Mouse (Mus musculus) testis, postnatal 10 days (tissue): ENCODE measurements at regions not wholly inside any gene's neighbourhood (a gene's known extent, or its start where the extent isn't known, plus 50 kb on each side); places are given as distances from the start of the nearest gene placed in this dataset.

Experiments
- DNase-seq: peaks from one replicate; pipeline ENCODE4 v3.0.0; 2021; ENCODE audit warnings: low spot score

DNA sequence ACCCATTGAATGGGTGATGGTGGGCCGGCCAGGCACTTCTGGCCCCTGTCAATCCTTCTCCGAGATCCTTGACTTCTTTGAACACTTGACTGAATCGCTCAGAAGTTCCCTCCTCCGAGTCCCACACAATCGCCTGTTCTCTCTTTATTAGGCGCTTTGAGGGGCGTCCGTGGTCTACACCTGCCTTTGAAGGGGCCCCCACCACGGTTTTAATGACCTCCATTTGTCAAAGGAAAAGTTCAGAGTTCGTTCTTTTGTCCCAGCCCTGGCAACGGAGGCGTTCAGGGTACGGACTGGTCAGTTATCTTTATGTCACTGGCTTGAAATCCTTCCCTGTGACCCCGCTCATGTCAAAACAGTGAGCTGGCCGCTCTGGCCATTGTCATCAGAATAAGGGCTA is 74.3 kb upstream of the Irx3 start:
- no peak for DNase-seq

DNA sequence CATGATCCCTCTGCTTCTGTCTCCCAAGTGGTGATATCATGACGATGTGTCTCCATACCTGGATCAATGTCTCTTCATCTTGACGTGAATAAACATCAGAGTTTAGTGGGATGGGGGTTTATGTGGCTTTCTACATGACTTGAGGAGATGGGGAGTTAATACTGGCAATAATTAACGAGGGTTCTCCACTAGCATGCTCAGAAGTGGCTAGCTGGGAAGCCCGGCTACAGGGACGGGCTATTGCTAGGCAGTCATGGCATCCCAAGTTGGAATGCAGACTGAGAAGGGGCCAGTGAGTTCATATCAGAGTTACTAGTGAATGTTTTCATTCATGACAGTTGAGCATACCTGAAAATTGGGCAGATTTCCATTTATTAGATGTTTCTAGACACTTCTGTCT is 71.4 kb upstream of the Irx3 start:
- DNase-seq: no peak

DNA sequence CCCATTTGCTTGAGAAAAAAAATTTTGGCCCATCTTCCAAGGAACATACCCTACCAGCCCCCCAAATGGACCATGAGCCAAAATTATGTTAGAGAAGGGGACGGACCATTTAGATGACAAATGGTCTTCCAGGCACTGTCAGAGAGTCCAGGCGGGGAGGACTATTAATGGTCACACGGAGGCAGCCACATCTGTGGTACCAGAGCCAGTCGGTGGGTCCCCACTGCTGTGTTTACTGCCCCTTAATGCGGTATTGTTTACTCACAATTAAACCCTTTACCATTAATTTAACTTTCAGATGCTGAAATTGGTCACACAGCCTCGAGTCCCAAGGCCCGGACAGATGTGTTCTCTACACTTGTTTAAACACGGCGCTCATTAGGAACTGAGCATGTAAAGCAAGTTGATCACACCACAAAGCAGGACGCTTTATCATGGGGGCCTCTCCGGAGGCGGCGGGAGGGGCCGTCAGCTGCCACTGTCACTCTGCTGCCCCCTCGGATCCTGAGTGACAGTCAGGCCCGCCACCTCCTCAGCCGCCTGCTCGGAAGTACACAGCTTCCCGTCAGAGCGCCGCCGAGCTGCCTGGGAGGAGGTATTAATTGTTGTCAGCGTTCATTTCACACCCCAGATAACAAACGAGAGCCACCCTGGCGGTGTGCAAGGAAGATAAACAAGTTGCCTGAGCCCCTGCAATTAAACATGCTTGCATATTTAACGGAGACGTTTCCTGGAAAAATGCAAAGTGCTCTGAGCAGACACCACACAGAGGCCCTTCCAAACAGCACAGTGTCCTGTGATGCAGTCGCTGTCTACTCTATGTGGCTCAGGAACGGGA is 70.6 kb upstream of the Irx3 start:
- no peak for DNase-seq

GRCm38 (mm10) chr8:91867069-91867468 is 65.2 kb upstream of the Irx3 start:
- DNase-seq: no peak

DNA sequence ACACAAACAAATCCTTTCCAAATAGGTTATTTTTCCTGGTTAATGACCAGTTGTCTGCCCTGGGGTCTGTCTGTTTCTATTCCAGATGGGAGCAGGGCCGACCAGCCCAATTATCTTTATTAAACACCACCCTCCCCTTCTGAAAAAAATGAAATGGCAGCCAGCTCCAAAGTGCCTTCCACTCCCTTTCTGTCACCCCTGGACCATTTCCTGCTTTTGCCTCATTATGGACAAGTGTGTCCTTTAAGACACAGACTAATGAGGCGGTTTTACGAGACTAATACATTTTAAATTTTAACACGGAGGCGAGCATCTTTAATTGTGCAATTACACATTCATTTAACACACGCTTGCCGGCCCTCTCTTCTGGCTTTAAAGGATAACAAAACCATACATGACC is 64.2 kb upstream of the Irx3 start:
- no peak for DNase-seq

GRCm38 (mm10) chr8:91865361-91865760 is 63.5 kb upstream of the Irx3 start:
- no peak for DNase-seq

DNA sequence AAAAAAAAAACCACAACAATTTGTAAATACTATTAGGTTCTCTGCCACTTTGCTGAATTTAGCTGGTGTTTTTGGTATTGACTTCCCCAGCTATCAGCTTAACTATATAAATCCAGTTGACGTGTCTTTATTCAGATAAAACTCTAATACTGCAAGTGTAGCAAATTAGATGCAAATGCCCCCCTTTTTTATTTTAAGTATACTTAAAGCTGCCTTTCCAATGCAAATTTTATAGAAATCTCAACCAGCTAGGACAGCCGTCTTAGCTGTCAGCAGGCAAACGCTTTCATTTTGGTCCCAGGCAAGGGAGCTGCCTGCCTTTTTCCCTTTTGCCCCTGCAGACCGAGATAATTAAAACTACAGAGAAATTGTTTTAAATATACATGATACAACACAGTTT is 61.6 kb upstream of the Irx3 start:
- DNase-seq: no peak

- DNase-seq: no peak
Observed at GRCm38 (mm10) chr8:91855881-91856280, 54.0 kb upstream of the Irx3 start.

DNA sequence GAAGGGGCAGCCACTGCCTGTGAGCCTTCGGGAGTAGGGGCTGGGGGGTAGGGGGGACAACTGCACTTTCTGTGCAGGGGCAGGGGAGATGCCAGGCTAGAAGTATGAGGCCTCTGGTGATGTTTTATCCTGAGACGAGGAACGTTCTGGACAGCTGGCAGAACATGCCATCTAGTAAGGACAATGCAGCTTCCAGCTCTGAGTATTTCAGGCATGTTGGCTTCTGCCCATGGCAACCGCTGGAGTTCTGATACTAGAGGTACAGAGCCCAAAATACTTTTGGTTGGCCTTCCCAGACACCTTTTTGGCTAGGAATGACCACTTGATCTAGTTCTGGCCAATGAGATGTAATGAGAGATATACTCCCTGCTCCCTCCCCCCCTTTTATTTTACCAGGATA is 52.5 kb upstream of the Irx3 start:
- DNase-seq: no peak

DNA sequence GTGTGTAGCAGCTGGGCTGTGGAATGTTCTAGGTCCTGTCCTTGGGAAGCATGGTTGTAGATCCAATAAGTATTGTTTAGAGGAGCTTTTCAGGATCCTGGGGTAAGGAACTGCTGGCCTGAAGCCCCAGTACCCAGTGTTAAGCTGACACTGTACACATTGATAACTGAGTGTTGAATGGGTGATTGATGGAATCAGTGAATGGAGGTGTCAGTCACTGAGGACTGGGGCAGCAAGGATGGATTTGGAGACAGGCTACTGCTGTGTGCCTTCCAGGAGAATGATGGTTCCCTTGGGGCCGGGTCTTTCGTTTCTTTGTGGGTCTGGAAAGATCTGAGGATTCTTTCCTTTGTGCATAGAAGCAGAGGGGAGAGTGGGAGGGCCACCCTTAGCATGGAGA is 51.9 kb upstream of the Irx3 start:
- no peak for DNase-seq

GRCm38 (mm10) chr8:91853336-91853735 is 51.5 kb upstream of the Irx3 start:
- no peak for DNase-seq
